Mouse (Mus musculus): Measurements from ENCODE around the gene Taar6.

The Taar6 gene

GRCm38 (mm10) chr10:23937613-23938012 is 47.8 kb downstream of the Taar6 start:
- no peak for DNase-seq (ENCODE audit: low spot score in 2 of 2)

Data from frontal cortex, postnatal 36 days (tissue).